Mouse (Mus musculus): ENCODE data around the gene Gemin6. TPM values are rescaled to one million over a fixed set of nuclear protein-coding genes. Genes with fewer than 3 reads are reported as not detected.

The Gemin6 gene
- total and polyA plus RNA-seq, 2 experiments from 2014 or later, result 3.3 to 17.9 TPM

DNA sequence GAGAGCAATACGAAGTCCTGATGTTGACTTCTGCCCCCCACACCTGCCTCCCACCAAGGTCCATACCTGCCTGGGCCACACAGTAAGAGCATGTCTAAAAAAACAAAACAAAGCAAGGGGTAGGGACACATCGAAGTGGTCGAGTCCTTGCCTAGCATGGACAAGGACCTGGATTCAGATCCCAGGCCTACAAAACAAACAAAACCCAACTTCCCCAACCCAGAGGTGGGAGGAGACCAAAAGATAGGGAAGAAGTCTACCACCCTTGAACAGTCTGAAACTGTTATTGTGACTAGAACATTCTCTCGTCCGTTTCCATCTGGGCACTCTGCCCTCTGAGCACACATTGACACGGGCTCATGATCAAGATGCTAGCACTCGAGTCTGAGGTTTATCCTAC lies 10.1 kb downstream of the Gemin6 start:
- no peak overlapping the region for H3K9ac ChIP-seq (replicated peaks; ENCODE audit: low read length)
- H3K27me3 ChIP-seq (ENCODE audit: insufficient read depth, low read length), result no peaks in the 10 kb centered on the region
- 81% methylated on average over 7 of the region's 7 CpGs for WGBS
- peaks cover 14% of the 10 kb centered on the region for H3K36me3 ChIP-seq (ENCODE audit: insufficient read depth, low read length)
- no peak for DNase-seq (ENCODE audit: low spot score)
- no peak for ATAC-seq
- H3K4me2 ChIP-seq (ENCODE audit: low read depth, low read length), result no peak overlapping the region
- no peak for TF ChIP-seq CTCF (IDR thresholded peaks at IDR 0.05; ENCODE audit: low read depth)
- no peaks in the 10 kb centered on the region for H3K4me1 ChIP-seq (ENCODE audit: insufficient read depth, low read length)
- no peak overlapping the region for H3K27ac ChIP-seq
- H3K4me3 ChIP-seq (ENCODE audit: low read length), result no peak overlapping the region
- no peaks in the 10 kb centered on the region for H3K9me3 ChIP-seq (ENCODE audit: low read length)

GRCm38 (mm10) chr17:80235477-80235876 lies 11.2 kb downstream of the Gemin6 start:
- no peaks in the 10 kb centered on the region for H3K27me3 ChIP-seq (ENCODE audit: insufficient read depth, low read length)
- TF ChIP-seq CTCF (IDR thresholded peaks at IDR 0.05; ENCODE audit: low read depth), result no peak
- peaks cover 21% of the 10 kb centered on the region for H3K36me3 ChIP-seq (ENCODE audit: insufficient read depth, low read length)
- no peak overlapping the region for H3K27ac ChIP-seq
- 89% methylated on average over 3 of the region's 3 CpGs for WGBS
- DNase-seq (ENCODE audit: low spot score) (no peak), ATAC-seq (no peak)
- H3K4me1 ChIP-seq (ENCODE audit: insufficient read depth, low read length), result no peaks in the 10 kb centered on the region
- H3K9ac ChIP-seq (replicated peaks; ENCODE audit: low read length), result no peak overlapping the region
- H3K9me3 ChIP-seq (ENCODE audit: low read length), result no peaks in the 10 kb centered on the region
- H3K4me2 ChIP-seq (ENCODE audit: low read depth, low read length), result no peak overlapping the region
- H3K4me3 ChIP-seq (ENCODE audit: low read length), result no peak overlapping the region

GRCm38 (mm10) chr17:80236805-80237204 lies 12.6 kb downstream of the Gemin6 start:
- Histone ChIP-seq H3K4me3 (ENCODE audit: low read length) (no peak overlapping the region), H3K27me3 (ENCODE audit: insufficient read depth, low read length) (no peaks in the 10 kb centered on the region), H3K27ac (no peak overlapping the region), H3K9me3 (ENCODE audit: low read length) (no peaks in the 10 kb centered on the region), H3K4me1 (ENCODE audit: insufficient read depth, low read length) (no peaks in the 10 kb centered on the region), H3K36me3 (ENCODE audit: insufficient read depth, low read length) (peaks cover 30% of the 10 kb centered on the region), H3K4me2 (ENCODE audit: low read depth, low read length) (no peak overlapping the region), H3K9ac (replicated peaks; ENCODE audit: low read length) (no peak overlapping the region)
- no peak for ATAC-seq
- WGBS, result 93% methylated on average over 3 of the region's 3 CpGs
- TF ChIP-seq CTCF (IDR thresholded peaks at IDR 0.05; ENCODE audit: low read depth), result no peak
- DNase-seq (ENCODE audit: low spot score), result no peak

DNA sequence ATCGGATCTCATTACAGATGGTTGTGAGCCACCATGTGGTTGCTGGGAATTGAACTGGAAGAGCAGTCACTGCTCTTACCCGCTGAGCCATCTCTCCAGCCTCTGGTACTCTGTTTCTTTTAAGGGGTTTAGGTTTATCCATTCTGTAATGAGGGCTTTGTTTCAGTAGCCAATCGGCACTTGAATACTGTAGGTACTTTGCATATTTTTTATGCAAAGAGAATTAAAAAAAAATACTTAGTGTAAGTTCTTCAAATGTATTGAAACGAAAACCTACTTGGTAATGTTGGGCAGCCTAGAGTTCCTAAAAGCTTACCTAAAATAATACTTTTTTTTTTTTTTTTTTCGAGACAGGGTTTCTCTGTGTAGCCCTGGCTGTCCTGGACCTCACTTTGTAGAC lies 13.2 kb downstream of the Gemin6 start:
- no peaks in the 10 kb centered on the region for H3K4me1 ChIP-seq (ENCODE audit: insufficient read depth, low read length)
- ATAC-seq (no peak), DNase-seq (ENCODE audit: low spot score) (no peak)
- TF ChIP-seq CTCF (IDR thresholded peaks at IDR 0.05; ENCODE audit: low read depth), result no peak
- WGBS, result 87% methylated on average over 5 of the region's 5 CpGs
- H3K27me3 ChIP-seq (ENCODE audit: insufficient read depth, low read length), result no peaks in the 10 kb centered on the region
- H3K36me3 ChIP-seq (ENCODE audit: insufficient read depth, low read length), result peaks cover 37% of the 10 kb centered on the region
- no peak overlapping the region for H3K4me2 ChIP-seq (ENCODE audit: low read depth, low read length)
- no peaks in the 10 kb centered on the region for H3K9me3 ChIP-seq (ENCODE audit: low read length)
- no peak overlapping the region for H3K4me3 ChIP-seq (ENCODE audit: low read length)
- H3K27ac ChIP-seq, result no peak overlapping the region
- no peak overlapping the region for H3K9ac ChIP-seq (replicated peaks; ENCODE audit: low read length)

DNA sequence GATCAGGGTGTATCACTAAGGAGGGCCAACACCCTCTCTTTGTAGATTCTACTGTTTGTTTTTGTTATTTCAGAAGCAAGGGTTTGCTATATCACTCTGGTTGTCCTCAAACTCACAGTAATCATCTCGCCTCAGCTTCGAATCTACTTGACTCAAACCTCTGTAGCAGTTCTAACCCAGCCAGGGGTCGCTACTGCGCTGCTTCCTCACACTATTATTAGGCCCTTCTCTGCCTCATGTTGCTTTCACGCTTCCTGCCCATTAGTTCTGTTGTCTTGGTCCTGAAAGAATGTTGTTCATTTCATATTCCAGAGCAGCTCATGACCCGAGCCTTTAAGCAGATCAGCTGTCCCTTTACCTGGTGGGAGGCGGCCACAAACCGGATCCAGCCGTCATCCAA lies 17.4 kb downstream of the Gemin6 start:
- 84% methylated on average over 9 of the region's 9 CpGs for WGBS
- H3K27me3 ChIP-seq (ENCODE audit: insufficient read depth, low read length), result no peaks in the 10 kb centered on the region
- H3K27ac ChIP-seq, result no peak overlapping the region
- no peak for TF ChIP-seq CTCF (IDR thresholded peaks at IDR 0.05; ENCODE audit: low read depth)
- H3K4me3 ChIP-seq (ENCODE audit: low read length), result no peak overlapping the region
- peaks cover 69% of the 10 kb centered on the region for H3K36me3 ChIP-seq (ENCODE audit: insufficient read depth, low read length)
- ATAC-seq (no peak), DNase-seq (ENCODE audit: low spot score) (no peak)
- no peaks in the 10 kb centered on the region for H3K4me1 ChIP-seq (ENCODE audit: insufficient read depth, low read length)
- no peak overlapping the region for H3K4me2 ChIP-seq (ENCODE audit: low read depth, low read length)
- no peak overlapping the region for H3K9ac ChIP-seq (replicated peaks; ENCODE audit: low read length)
- no peaks in the 10 kb centered on the region for H3K9me3 ChIP-seq (ENCODE audit: low read length)

GRCm38 (mm10) chr17:80243116-80243515 lies 18.9 kb downstream of the Gemin6 start:
- H3K27ac ChIP-seq, result no peak overlapping the region
- H3K9me3 ChIP-seq (ENCODE audit: low read length), result no peaks in the 10 kb centered on the region
- 65% methylated on average over 13 of the region's 13 CpGs for WGBS
- TF ChIP-seq CTCF (IDR thresholded peaks at IDR 0.05; ENCODE audit: low read depth), result no peak
- H3K27me3 ChIP-seq (ENCODE audit: insufficient read depth, low read length), result no peaks in the 10 kb centered on the region
- peaks cover 72% of the 10 kb centered on the region for H3K36me3 ChIP-seq (ENCODE audit: insufficient read depth, low read length)
- DNase-seq (ENCODE audit: low spot score), result no peak
- no peaks in the 10 kb centered on the region for H3K4me1 ChIP-seq (ENCODE audit: insufficient read depth, low read length)
- H3K4me3 ChIP-seq (ENCODE audit: low read length), result no peak overlapping the region
- H3K4me2 ChIP-seq (ENCODE audit: low read depth, low read length), result no peak overlapping the region
- no peak for ATAC-seq
- no peak overlapping the region for H3K9ac ChIP-seq (replicated peaks; ENCODE audit: low read length)

GRCm38 (mm10) chr17:80252757-80253525 lies 28.7 kb downstream of the Gemin6 start:
- Histone ChIP-seq H3K4me3 (ENCODE audit: low read length) (no peak overlapping the region), H3K4me1 (ENCODE audit: insufficient read depth, low read length) (no peaks in the 10 kb centered on the region), H3K27ac (no peak overlapping the region), H3K9me3 (ENCODE audit: low read length) (no peaks in the 10 kb centered on the region), H3K27me3 (ENCODE audit: insufficient read depth, low read length) (no peaks in the 10 kb centered on the region), H3K9ac (replicated peaks; ENCODE audit: low read length) (no peak overlapping the region), H3K4me2 (ENCODE audit: low read depth, low read length) (no peak overlapping the region), H3K36me3 (ENCODE audit: insufficient read depth, low read length) (peaks cover 73% of the 10 kb centered on the region)
- 79% methylated on average over 13 of the region's 13 CpGs for WGBS
- no peak for TF ChIP-seq CTCF (IDR thresholded peaks at IDR 0.05; ENCODE audit: low read depth)
- no peak for ATAC-seq
- no peak for DNase-seq (ENCODE audit: low spot score)
